Mouse (Mus musculus) gastrocnemius, postnatal 4 days (tissue): Measurements from ENCODE around the gene Psmb8. TPM values are rescaled to one million over a fixed set of nuclear protein-coding genes. Genes with fewer than 3 reads are reported as not detected.

ENCODE experiments used
- DNase-seq, 2 experiments: peaks; one replicate each; pipeline ENCODE4 v3.0.0; 2021 to 2022; ENCODE audit warnings: low spot score in 2 of 2, mixed read lengths in 2 of 2
- total RNA-seq, 2 experiments: library from RNA; stranded (reverse); gene quantifications; 2 replicates each; pipeline ENCODE4 v1.2.3; 2021

Psmb8 gene
- total RNA-seq, 2 experiments from 2014 or later = 4.3 to 6.1 TPM

- DNase-seq = no peak
Measured at GRCm38 (mm10) chr17:34244656-34245055, 47.1 kb downstream of the Psmb8 start.

DNA sequence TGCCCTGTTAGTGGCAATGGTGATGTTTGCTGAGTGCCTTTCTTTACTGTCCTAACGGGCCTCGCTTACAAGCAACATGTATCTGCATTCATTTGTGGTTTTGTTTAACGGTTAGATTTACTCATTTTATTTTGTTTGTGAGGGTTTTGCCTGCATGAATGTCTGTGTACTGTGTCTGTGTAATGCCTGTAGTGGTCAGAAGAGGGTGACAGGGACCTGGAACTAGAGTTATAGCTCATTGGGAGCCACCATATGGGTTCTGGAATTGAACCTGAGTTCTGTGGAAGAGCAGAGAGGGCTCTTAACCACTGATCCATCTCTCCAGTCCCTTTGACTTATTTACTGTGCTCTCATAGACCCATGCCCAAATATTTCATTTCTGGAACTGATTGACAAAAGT lies 49.5 kb downstream of the Psmb8 start:
- DNase-seq = no peak

- no peak for DNase-seq
Measured at GRCm38 (mm10) chr17:34248764-34249163, 51.2 kb downstream of the Psmb8 start.

DNA sequence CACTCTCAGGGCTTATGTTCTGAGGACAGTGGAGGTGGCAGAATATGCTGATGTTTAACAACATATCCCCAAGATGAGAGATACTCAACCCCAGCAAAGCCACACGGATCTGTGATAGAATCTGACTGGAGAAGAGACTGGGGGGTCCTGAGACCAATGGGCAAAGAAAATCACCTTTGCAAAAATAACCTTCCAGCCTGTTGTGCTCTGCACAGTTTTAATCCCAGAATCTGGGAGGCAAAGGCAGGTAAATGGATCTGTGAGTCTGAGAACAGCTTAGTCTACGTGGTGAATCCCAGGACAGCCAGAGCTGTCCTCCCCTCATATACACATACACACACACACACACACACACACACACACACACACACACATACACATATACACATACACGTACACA lies 51.8 kb downstream of the Psmb8 start:
- DNase-seq = no peak

- no peak for DNase-seq
Measured at GRCm38 (mm10) chr17:34249878-34250277, 52.4 kb downstream of the Psmb8 start.

Other genes with a start within 250 kb of the Psmb8 start
- gene B3galt4, start 246.2 kb upstream of the Psmb8 start, total RNA-seq = 1 to 10 TPM; 3.8 to 4.5 TPM
- gene Vps52, start 241.9 kb upstream of the Psmb8 start, total RNA-seq = 10 to 100 TPM; 37.4 to 38.6 TPM
- 100 to 1,000 TPM; 863 to 945 TPM for gene Rps18, start 241.7 kb upstream of the Psmb8 start, total RNA-seq
- 10 to 100 TPM; 38.8 to 51.5 TPM for gene H2-K1, start 197.4 kb upstream of the Psmb8 start, total RNA-seq
- gene Ring1, start 173.0 kb upstream of the Psmb8 start, total RNA-seq = 10 to 100 TPM; 19.3 to 20.9 TPM
- 10 to 100 TPM; 60.4 to 61.7 TPM for gene H2-Ke6, start 169.7 kb upstream of the Psmb8 start, total RNA-seq
- gene Slc39a7, start 166.0 kb upstream of the Psmb8 start, total RNA-seq = 100 to 1,000 TPM in 1 of 2 experiments, 10 to 100 TPM in 1; 98.5 to 107 TPM
- gene Rxrb, start 165.9 kb upstream of the Psmb8 start, total RNA-seq = 10 to 100 TPM; 43.6 to 49.4 TPM
- 10 to 100 TPM; 45.4 to 77.3 TPM for gene Col11a2, start 158.3 kb upstream of the Psmb8 start, total RNA-seq
- not detected for gene H2-Oa, start 105.4 kb upstream of the Psmb8 start, total RNA-seq
- gene H2-DMa, start 78.2 kb upstream of the Psmb8 start, total RNA-seq = 1 to 10 TPM; 7.6 to 8.7 TPM
- 100 to 1,000 TPM; 125 to 136 TPM for gene Brd2, start 75.1 kb upstream of the Psmb8 start, total RNA-seq
- gene H2-DMb2, start 54.4 kb upstream of the Psmb8 start, total RNA-seq = under 1 TPM; 0.36 to 0.37 TPM
- gene H2-DMb1, start 44.6 kb upstream of the Psmb8 start, total RNA-seq = 1 to 10 TPM in 1 of 2 experiments, under 1 TPM in 1; 0.70 to 1.4 TPM
- gene Tap1, start 10.2 kb upstream of the Psmb8 start, total RNA-seq = 1 to 10 TPM; 4.4 to 5.4 TPM
- gene Psmb9, start 10.0 kb upstream of the Psmb8 start, total RNA-seq = 1 to 10 TPM; 1.6 to 4.1 TPM
- 1 to 10 TPM; 8.1 to 8.3 TPM for gene Tap2, start 5.8 kb downstream of the Psmb8 start, total RNA-seq
- gene H2-Ob, start 41.2 kb downstream of the Psmb8 start, total RNA-seq = under 1 TPM in 1 of 2 experiments, not detected in 1; 0.39 TPM
- gene H2-Ab1, start 60.0 kb downstream of the Psmb8 start, total RNA-seq = 1 to 10 TPM; 2.1 to 2.9 TPM
- 1 to 10 TPM; 2.1 to 3.1 TPM for gene H2-Aa, start 90.1 kb downstream of the Psmb8 start, total RNA-seq
- 1 to 10 TPM; 2.6 to 4.1 TPM for gene H2-Eb1, start 108.1 kb downstream of the Psmb8 start, total RNA-seq
- not detected for gene H2-Eb2, start 127.9 kb downstream of the Psmb8 start, total RNA-seq
- gene Btnl2, start 157.1 kb downstream of the Psmb8 start, total RNA-seq = under 1 TPM; 0.64 to 0.67 TPM
- gene Btnl1, start 179.4 kb downstream of the Psmb8 start, total RNA-seq = not detected
- gene BC051142, start 201.1 kb downstream of the Psmb8 start, total RNA-seq = 1 to 10 TPM in 1 of 2 experiments, under 1 TPM in 1; 0.88 to 1.1 TPM